Mouse (Mus musculus) E14TG2a.4 (cell line): Measurements from ENCODE around the gene Gm7029.
A peak's percentile ranks its signal among the peaks of the same experiment; 100 is the strongest.

Source experiments
- H3K27me3 ChIP-seq: 2 replicates; pipeline ENCODE4 v1.6.1; 2014; ENCODE audit warnings: low read length, control low read depth; ENCODE audit not compliant: insufficient read depth
- H3K36me3 ChIP-seq: 2 replicates; pipeline ENCODE4 v1.6.1; 2014; ENCODE audit warnings: low read length, control low read depth; ENCODE audit not compliant: insufficient read depth
- H3K4me1 ChIP-seq: replicated peaks from 2 replicates; pipeline ENCODE4 v1.6.1; 2014; ENCODE audit warnings: low read depth, low read length, control low read depth
- H3K4me3 ChIP-seq: replicated peaks from 2 replicates; pipeline ENCODE4 v1.5.1; 2014; ENCODE audit warnings: mild to moderate bottlenecking, low read length
- H3K9me3 ChIP-seq: 2 replicates; pipeline ENCODE4 v1.6.1; 2014; ENCODE audit warnings: low read length, control low read depth
- CTCF ChIP-seq: conservative IDR thresholded peaks from 2 replicates; pipeline ENCODE4 v1.5.1; 2014; ENCODE audit warnings: low read length
- NANOG ChIP-seq: IDR thresholded peaks from 2 replicates; pipeline ENCODE4 v1.6.1; 2014; ENCODE audit warnings: borderline replicate concordance, low read length, mixed read lengths
- POU5F1 ChIP-seq: IDR thresholded peaks from 2 replicates; pipeline ENCODE4 v1.6.1; 2014; ENCODE audit warnings: low read length, borderline replicate concordance

Gm7029 gene

GRCm38 (mm10) chr17:33916294-33916693 lies 42.7 kb downstream of the Gm7029 start:
- Histone ChIP-seq H3K9me3 (no peaks in the 10 kb centered on the region), H3K27me3 (no peaks in the 10 kb centered on the region), H3K4me1 (peaks cover 87% of the 10 kb centered on the region), H3K4me3 (peak overlapping the region; percentile 80), H3K36me3 (peaks cover 62% of the 10 kb centered on the region)
- TF ChIP-seq CTCF = no peak
- no peak for TF ChIP-seq NANOG

- peaks cover 87% of the 10 kb centered on the region for H3K4me1 ChIP-seq
- peak overlapping the region; percentile 80 for H3K4me3 ChIP-seq
- no peaks in the 10 kb centered on the region for H3K9me3 ChIP-seq
- TF ChIP-seq POU5F1 (no peak), NANOG (no peak), CTCF (no peak)
- peaks cover 62% of the 10 kb centered on the region for H3K36me3 ChIP-seq
- no peaks in the 10 kb centered on the region for H3K27me3 ChIP-seq
Measured at GRCm38 (mm10) chr17:33916847-33917655, 43.4 kb downstream of the Gm7029 start.

- Histone ChIP-seq H3K4me1 (peaks cover 83% of the 10 kb centered on the region), H3K4me3 (peak overlapping the region; percentile 80), H3K36me3 (peaks cover 62% of the 10 kb centered on the region), H3K9me3 (no peaks in the 10 kb centered on the region), H3K27me3 (no peaks in the 10 kb centered on the region)
- TF ChIP-seq NANOG = no peak
- no peak for TF ChIP-seq POU5F1
- no peak for TF ChIP-seq CTCF
Measured at GRCm38 (mm10) chr17:33917656-33918292, 44.1 kb downstream of the Gm7029 start.

GRCm38 (mm10) chr17:33918293-33919203 lies 44.9 kb downstream of the Gm7029 start:
- H3K4me3 ChIP-seq = peak overlapping the region; percentile 80
- H3K4me1 ChIP-seq = peaks cover 81% of the 10 kb centered on the region
- TF ChIP-seq POU5F1 = no peak
- no peak for TF ChIP-seq CTCF
- TF ChIP-seq NANOG = no peak

GRCm38 (mm10) chr17:33919351-33920281 lies 46.0 kb downstream of the Gm7029 start:
- Histone ChIP-seq H3K4me1 (peaks cover 79% of the 10 kb centered on the region), H3K9me3 (no peaks in the 10 kb centered on the region), H3K36me3 (peaks cover 55% of the 10 kb centered on the region), H3K4me3 (peak overlapping the region; percentile 80), H3K27me3 (no peaks in the 10 kb centered on the region)
- no peak; the same call in 1 of the 2 replicates for TF ChIP-seq CTCF
- no peak for TF ChIP-seq POU5F1
- TF ChIP-seq NANOG = no peak

More at GRCm38 (mm10) chr17:33918293-33919203, 44.9 kb downstream of the Gm7029 start:
- no peaks in the 10 kb centered on the region for H3K27me3 ChIP-seq
- H3K36me3 ChIP-seq = peaks cover 58% of the 10 kb centered on the region
- no peaks in the 10 kb centered on the region for H3K9me3 ChIP-seq

GRCm38 (mm10) chr17:33920282-33921097 lies 46.9 kb downstream of the Gm7029 start:
- peaks cover 51% of the 10 kb centered on the region for H3K36me3 ChIP-seq
- peaks cover 80% of the 10 kb centered on the region for H3K4me1 ChIP-seq
- no peaks in the 10 kb centered on the region for H3K9me3 ChIP-seq
- H3K27me3 ChIP-seq = no peaks in the 10 kb centered on the region
- TF ChIP-seq CTCF (peak; percentile 86), POU5F1 (no peak), NANOG (no peak)
- H3K4me3 ChIP-seq = peak overlapping the region; percentile 80

GRCm38 (mm10) chr17:33921361-33921760 lies 47.7 kb downstream of the Gm7029 start:
- H3K9me3 ChIP-seq = no peaks in the 10 kb centered on the region
- peaks cover 59% of the 10 kb centered on the region for H3K36me3 ChIP-seq
- H3K4me1 ChIP-seq = peaks cover 88% of the 10 kb centered on the region
- no peaks in the 10 kb centered on the region for H3K27me3 ChIP-seq
- 0 out of 2 replicates have a peak overlapping the region, but pooled peaks have one; percentile 80 for H3K4me3 ChIP-seq
- no peak for TF ChIP-seq NANOG
- TF ChIP-seq CTCF = no peak
- TF ChIP-seq POU5F1 = no peak
